Mouse (Mus musculus) retina, postnatal 7 days (tissue): ENCODE data around the gene Etaa1.
"Not testable (repeated sequence)": the region's sequence is repeated elsewhere in the genome, so short reads cannot be mapped to it uniquely, and the experiment has no call there.

Experiments used
- DNase-seq: peaks from one replicate; pipeline ENCODE4 v3.0.0-alpha.2; 2012; ENCODE audit warnings: low read depth, low spot score

The Etaa1 gene

DNA sequence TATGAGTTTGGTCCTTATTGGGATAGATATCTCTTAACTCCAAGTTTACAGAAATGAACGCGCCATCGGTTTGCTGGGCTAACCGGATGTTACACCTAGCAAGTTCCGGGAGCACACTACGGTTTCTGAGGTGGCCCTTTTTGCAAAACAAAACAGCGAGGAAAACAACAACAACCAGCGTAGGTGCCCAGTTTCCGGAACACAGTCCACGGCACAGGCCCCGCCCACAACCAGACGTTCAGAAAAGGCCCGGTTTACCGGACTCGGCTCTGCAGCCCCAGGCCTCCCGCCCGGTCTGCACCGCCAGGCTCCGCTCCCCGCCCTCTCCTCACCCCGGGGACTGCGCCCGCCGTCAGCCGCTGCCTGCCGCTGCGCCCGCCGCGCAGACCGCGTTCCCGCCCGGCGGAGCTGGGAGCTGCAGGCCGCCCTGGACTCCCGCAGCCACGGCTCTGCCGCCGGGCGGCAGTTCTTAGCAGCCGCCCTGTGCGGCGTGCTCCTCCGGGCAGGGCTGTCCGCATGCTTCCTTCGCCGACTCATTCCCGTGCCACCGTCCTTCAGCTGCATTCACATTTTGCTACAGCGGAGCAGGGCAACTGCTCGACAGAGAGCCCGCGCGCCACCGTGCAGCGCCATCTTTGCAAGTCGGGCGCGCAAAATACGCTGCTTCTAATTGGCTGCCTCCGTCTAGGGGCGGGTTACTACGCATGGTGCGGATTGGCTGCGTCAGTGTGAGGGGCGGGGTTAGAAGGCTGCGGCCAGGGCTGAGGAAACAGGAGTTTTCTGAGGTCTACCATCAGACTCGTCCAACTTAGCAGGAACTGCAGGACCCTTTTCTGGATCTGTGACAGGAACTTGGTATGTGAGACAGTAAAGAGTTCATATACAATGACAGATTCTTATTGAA lies at the start of gene Etaa1:
Etaa1 (minus strand) TSS at position 645 of the 904 bp plus-strand sequence.
- peak; percentile 87 for DNase-seq

DNA sequence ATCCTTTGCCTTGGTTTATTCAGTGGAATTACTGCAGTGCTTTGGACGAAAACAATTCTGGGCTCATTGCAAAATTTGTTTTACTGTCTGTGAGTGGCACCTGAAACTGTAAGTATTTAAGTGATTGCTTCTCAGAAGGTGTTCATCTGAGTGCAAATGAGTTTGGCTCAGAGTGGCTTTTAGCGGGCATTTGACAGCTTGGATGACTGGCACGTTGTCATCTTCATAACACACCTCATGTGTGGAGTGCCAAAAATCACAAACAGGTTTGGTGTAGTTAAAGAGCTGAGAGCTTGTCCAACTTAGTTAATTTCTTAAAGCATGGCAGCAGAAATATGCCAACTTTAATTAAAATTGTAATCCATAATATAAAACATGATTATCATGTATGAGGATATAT lies 40.5 kb upstream of the Etaa1 start:
- no peak for DNase-seq

- no peak for DNase-seq
Measured at GRCm38 (mm10) chr11:17992311-17992710, 38.6 kb upstream of the Etaa1 start.

DNA sequence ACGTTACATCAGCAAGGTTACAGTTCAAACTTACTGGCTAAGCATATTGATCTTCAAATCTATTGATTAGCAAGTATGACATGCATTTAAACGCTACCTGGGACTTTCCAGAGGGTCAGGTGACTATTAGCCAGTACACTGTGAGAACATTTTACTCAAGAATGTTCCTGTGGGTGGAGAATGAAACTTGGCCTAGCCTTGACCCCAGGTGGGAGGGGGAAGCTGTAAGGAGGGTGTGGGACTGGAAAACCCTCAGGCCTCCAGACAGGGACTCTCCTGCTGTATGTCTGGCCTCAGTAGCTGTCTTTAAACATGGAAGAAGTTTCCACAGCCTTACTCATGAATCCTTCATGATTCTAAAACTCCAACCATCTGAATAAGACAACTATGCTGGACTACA lies 29.7 kb upstream of the Etaa1 start:
- DNase-seq: no peak

DNA sequence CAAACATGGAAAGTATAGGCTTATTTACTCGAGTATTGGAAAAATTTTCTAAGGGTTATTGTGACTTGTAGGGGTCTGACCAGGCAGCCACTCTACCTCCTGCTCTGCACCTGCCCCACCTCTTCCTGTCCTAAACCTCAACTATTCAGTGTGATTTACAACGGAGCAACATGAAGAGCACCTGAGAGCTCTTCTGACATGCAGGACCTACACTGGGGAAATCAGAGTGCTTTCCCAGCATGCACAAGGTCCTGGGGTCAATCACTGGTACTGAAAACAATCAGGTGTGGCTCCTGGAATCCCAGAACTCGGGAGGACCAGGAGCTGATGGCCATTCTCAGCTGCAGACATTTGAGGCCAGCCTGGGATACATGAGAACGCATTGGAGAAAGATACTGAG lies 27.6 kb upstream of the Etaa1 start:
- DNase-seq: no peak

DNA sequence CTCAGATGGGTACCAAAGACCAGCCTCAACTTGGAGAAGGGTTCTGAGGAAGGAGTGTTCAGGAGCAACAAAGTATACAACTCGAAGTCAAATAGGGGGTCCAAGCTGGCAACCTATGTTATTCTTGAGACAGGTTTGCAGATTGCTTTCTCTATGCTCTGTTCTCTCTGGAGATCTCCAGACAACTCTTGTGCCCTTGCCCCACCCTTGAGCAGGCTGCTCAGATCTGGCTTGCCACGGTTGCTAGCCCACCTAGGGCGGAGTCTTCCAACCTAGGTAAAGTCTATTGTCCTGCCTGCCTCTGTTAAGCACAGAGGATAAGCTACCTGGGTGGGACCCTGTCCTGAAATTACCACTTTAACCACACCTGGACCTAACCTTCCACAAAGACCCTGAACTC lies 21.9 kb upstream of the Etaa1 start:
- no peak for DNase-seq

DNA sequence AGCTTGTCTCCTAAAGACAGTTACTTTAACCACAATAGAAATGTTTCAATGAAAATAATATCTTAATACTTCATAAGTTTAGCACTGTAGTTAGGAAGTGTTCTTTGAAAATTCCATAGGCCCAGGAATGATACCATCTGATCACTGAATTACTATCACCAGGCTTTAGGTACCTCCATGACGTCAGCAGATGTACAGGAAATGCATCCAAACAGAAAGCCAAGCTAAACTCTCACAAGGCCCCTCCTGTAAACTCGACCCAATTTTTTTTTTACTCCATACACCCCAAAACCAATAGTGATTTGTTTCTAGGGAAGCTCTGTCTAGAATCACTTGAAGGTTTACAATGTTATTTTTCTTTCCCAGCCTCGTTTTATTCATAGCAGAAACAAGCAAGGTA lies 884 bp downstream of the Etaa1 start:
- DNase-seq: no peak

GRCm38 (mm10) chr11:17951336-17951735 lies 2.3 kb downstream of the Etaa1 start:
- no peak for DNase-seq

GRCm38 (mm10) chr11:17939168-17939567 lies 14.5 kb downstream of the Etaa1 start:
- DNase-seq: no peak

DNA sequence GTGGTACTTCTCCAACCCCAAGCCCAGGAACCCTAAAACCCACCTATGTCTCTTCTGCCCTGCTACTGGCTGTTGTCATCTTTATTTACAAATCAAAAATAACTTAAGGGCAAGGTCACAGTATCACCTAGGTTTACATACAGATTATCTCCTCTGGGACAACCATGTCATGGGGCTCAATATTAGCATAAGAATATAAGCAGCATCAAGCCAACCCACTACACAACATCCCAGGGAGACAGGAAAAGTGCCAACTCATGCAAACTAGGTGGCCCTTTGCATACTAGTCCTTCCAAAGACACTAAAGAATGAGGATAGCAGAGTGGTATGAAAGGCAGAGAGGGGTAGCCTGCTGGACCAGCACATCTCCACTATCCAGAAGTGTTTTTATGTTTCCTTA lies 15.7 kb downstream of the Etaa1 start:
- DNase-seq: no peak

- DNase-seq: no peak
Measured at GRCm38 (mm10) chr11:17917905-17918304, 35.8 kb downstream of the Etaa1 start.

GRCm38 (mm10) chr11:17917101-17917500 lies 36.6 kb downstream of the Etaa1 start:
- DNase-seq: no peak

DNA sequence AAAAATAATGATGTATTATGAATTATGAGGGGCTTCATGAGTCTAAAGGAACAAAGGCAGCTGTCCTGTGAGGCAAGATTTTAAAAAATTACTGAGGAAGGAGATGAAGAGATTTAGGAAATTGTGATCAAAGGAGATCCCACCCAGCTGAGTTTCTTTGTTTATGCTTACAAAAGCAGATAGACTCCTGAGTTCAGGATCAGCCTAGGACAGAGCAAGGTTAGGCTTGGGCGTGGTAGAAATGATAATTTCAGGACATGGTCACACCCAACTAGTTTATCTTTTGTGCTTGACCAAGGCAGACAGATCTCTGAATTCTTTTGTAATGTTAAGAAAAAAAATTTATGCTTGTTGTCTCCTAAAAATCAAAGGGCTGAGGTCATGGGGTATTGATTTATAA lies 37.2 kb downstream of the Etaa1 start:
- no peak for DNase-seq

- DNase-seq: not testable (repeated sequence)
Measured at GRCm38 (mm10) chr11:17900996-17901395, 52.7 kb downstream of the Etaa1 start.
